Mouse (Mus musculus) cortical plate, adult 2 months (tissue): Measurements from ENCODE around the gene Farp1. TPM values are rescaled to one million over a fixed set of nuclear protein-coding genes. Genes with fewer than 3 reads are reported as not detected.
A peak's percentile ranks its signal among the peaks of the same experiment; 100 is the strongest.

Experiments
- H3K27ac ChIP-seq: fragments of 200-500 bp; 2 replicates; pipeline ENCODE4 v1.5.1; 2012; ENCODE audit warnings: low read length, control low read depth, inconsistent platforms; ENCODE audit not compliant: insufficient read depth
- H3K4me1 ChIP-seq: fragments of 200-500 bp; 2 replicates; pipeline ENCODE4 v1.6.1; 2011; ENCODE audit warnings: low read length; ENCODE audit not compliant: control insufficient read depth, insufficient read depth
- H3K4me3 ChIP-seq: fragments of 200-500 bp; 2 replicates; pipeline ENCODE4 v1.5.1; 2011; ENCODE audit warnings: mild to moderate bottlenecking, low read length, control low read depth; ENCODE audit not compliant: insufficient read depth
- CTCF ChIP-seq: fragments of 200-500 bp; IDR thresholded peaks from 2 replicates; pipeline ENCODE4 v1.5.1; 2011; ENCODE audit warnings: mild to moderate bottlenecking, control low read depth, low read length; ENCODE audit not compliant: insufficient read depth; ENCODE audit errors: extremely low read depth
- POLR2A ChIP-seq: fragments of 200-500 bp; IDR thresholded peaks from 2 replicates; pipeline ENCODE4 v1.6.1; 2011; ENCODE audit warnings: mild to moderate bottlenecking, low read length, control low read depth; ENCODE audit not compliant: insufficient read depth; ENCODE audit errors: extremely low read depth
- polyA plus RNA-seq: library from polyadenylated mRNA; depleted of rRNA; stranded (reverse); fragments of >200 nt; gene quantifications from 2 replicates; pipeline ENCODE4 v1.2.3, GENCODE M21; 2012

Farp1 gene
- polyA plus RNA-seq, 1 experiment, result 58.0 TPM

- TF ChIP-seq CTCF (peak; percentile 50), POLR2A (no peak)
- H3K4me3 ChIP-seq, result no peak overlapping the region
- peaks cover 4% of the 10 kb centered on the region for H3K4me1 ChIP-seq
- no peak overlapping the region for H3K27ac ChIP-seq
Observed at GRCm38 (mm10) chr14:121220723-121221122, 185.7 kb downstream of the Farp1 start.

GRCm38 (mm10) chr14:121225804-121226203 lies 190.8 kb downstream of the Farp1 start:
- Histone ChIP-seq H3K4me3 (no peak overlapping the region), H3K4me1 (peaks cover 6% of the 10 kb centered on the region; the same call in 1 of the 2 replicates), H3K27ac (no peak overlapping the region)
- TF ChIP-seq CTCF (no peak), POLR2A (no peak)

- Histone ChIP-seq H3K27ac (no peak overlapping the region), H3K4me3 (no peak overlapping the region), H3K4me1 (peaks cover 8% of the 10 kb centered on the region; the same call in 1 of the 2 replicates)
- no peak for TF ChIP-seq POLR2A
- no peak for TF ChIP-seq CTCF
Observed at GRCm38 (mm10) chr14:121229036-121229773, 194.2 kb downstream of the Farp1 start.

- Histone ChIP-seq H3K4me3 (no peak overlapping the region), H3K27ac (no peak overlapping the region), H3K4me1 (peaks cover 5% of the 10 kb centered on the region; the same call in 1 of the 2 replicates)
- TF ChIP-seq POLR2A, result no peak
- TF ChIP-seq CTCF, result no peak
Observed at GRCm38 (mm10) chr14:121231232-121231631, 196.2 kb downstream of the Farp1 start.

GRCm38 (mm10) chr14:121234741-121235307 lies 199.8 kb downstream of the Farp1 start:
- Histone ChIP-seq H3K4me1 (peaks cover 2% of the 10 kb centered on the region; the same call in 1 of the 2 replicates), H3K4me3 (no peak overlapping the region), H3K27ac (no peak overlapping the region)
- TF ChIP-seq POLR2A (no peak), CTCF (no peak)

GRCm38 (mm10) chr14:121236736-121237135 lies 201.7 kb downstream of the Farp1 start:
- no peaks in the 10 kb centered on the region for H3K4me1 ChIP-seq
- no peak for TF ChIP-seq CTCF
- TF ChIP-seq POLR2A, result no peak
- no peak overlapping the region for H3K4me3 ChIP-seq
- no peak overlapping the region for H3K27ac ChIP-seq

GRCm38 (mm10) chr14:121238727-121239126 lies 203.7 kb downstream of the Farp1 start:
- no peak overlapping the region for H3K27ac ChIP-seq
- TF ChIP-seq POLR2A, result no peak
- no peaks in the 10 kb centered on the region for H3K4me1 ChIP-seq
- H3K4me3 ChIP-seq, result no peak overlapping the region

GRCm38 (mm10) chr14:121239386-121239785 lies 204.4 kb downstream of the Farp1 start:
- no peaks in the 10 kb centered on the region for H3K4me1 ChIP-seq
- no peak overlapping the region for H3K27ac ChIP-seq
- H3K4me3 ChIP-seq, result no peak overlapping the region
- no peak for TF ChIP-seq POLR2A
- TF ChIP-seq CTCF, result no peak

- no peak for TF ChIP-seq POLR2A
- TF ChIP-seq CTCF, result no peak
- Histone ChIP-seq H3K4me3 (no peak overlapping the region), H3K27ac (no peak overlapping the region), H3K4me1 (peaks cover 4% of the 10 kb centered on the region; the same call in 1 of the 2 replicates)
Observed at GRCm38 (mm10) chr14:121244104-121244503, 209.1 kb downstream of the Farp1 start.

GRCm38 (mm10) chr14:121246048-121246731 lies 211.2 kb downstream of the Farp1 start:
- TF ChIP-seq CTCF, result no peak
- TF ChIP-seq POLR2A, result no peak
- Histone ChIP-seq H3K27ac (peak overlapping the region; percentile 17; the same call in 1 of the 2 replicates), H3K4me1 (peaks cover 4% of the 10 kb centered on the region; the same call in 1 of the 2 replicates), H3K4me3 (no peak overlapping the region)

- peaks cover 4% of the 10 kb centered on the region; the same call in 1 of the 2 replicates for H3K4me1 ChIP-seq
- no peak overlapping the region for H3K4me3 ChIP-seq
- no peak overlapping the region for H3K27ac ChIP-seq
- TF ChIP-seq CTCF (no peak), POLR2A (no peak)
Observed at GRCm38 (mm10) chr14:121247287-121247686, 212.3 kb downstream of the Farp1 start.
